Mouse (Mus musculus) forebrain, embryonic 13.5 days (tissue): ENCODE measurements around the gene Omt2b. TPM values are rescaled to one million over a fixed set of nuclear protein-coding genes. Genes with fewer than 3 reads are reported as not detected.
"Not testable (repeated sequence)": the region's sequence is repeated elsewhere in the genome, so short reads cannot be mapped to it uniquely, and the experiment has no call there.

ENCODE experiments used
- ATAC-seq: fragments of 200-750 bp; cut with Nextera tagmentation; 2 replicates; pipeline ENCODE4 v1.8.0; 2017
- H3K27ac ChIP-seq: fragments of 300-500 bp; sonication (generic); 2 replicates; pipeline ENCODE4 v1.5.1; 2015; ENCODE audit warnings: inconsistent platforms, mild to moderate bottlenecking, moderate library complexity
- H3K27me3 ChIP-seq: fragments of 300-500 bp; sonication (generic); 2 replicates; pipeline ENCODE4 v1.6.1; 2015; ENCODE audit warnings: mild to moderate bottlenecking, inconsistent platforms
- H3K36me3 ChIP-seq: fragments of 300-500 bp; sonication (generic); 2 replicates; pipeline ENCODE4 v1.6.1; 2015; ENCODE audit warnings: mild to moderate bottlenecking, inconsistent platforms; ENCODE audit not compliant: poor library complexity, severe bottlenecking
- H3K4me1 ChIP-seq: fragments of 300-500 bp; sonication (generic); 2 replicates; pipeline ENCODE4 v1.6.1; 2015; ENCODE audit warnings: inconsistent platforms
- H3K4me2 ChIP-seq: fragments of 300-500 bp; sonication (generic); 2 replicates; pipeline ENCODE4 v1.6.1; 2015; ENCODE audit warnings: inconsistent platforms, mild to moderate bottlenecking, moderate library complexity
- H3K4me3 ChIP-seq: fragments of 300-500 bp; sonication (generic); 2 replicates; pipeline ENCODE4 v1.5.1; 2015; ENCODE audit warnings: mild to moderate bottlenecking, inconsistent platforms
- H3K9ac ChIP-seq: fragments of 300-500 bp; sonication (generic); 2 replicates; pipeline ENCODE4 v1.6.1; 2015; ENCODE audit warnings: mild to moderate bottlenecking, inconsistent platforms
- H3K9me3 ChIP-seq: fragments of 300-500 bp; sonication (generic); replicated peaks from 2 replicates; pipeline ENCODE4 v1.6.1; 2016; ENCODE audit warnings: inconsistent platforms
- WGBS: fragments of 180-500 bp; shearing (Covaris S2); methylation state at CpG from one replicate; pipeline ENCODE4 v1.1.7; 2015; 5-methylcytosine and 5-hydroxymethylcytosine counted together
- polyA plus RNA-seq: library from polyadenylated mRNA; unstranded; fragments of >200 nt; fragmentation: Nextera tagmentation; extraction: Ambion mirVana; gene quantifications from 2 replicates; pipeline ENCODE4 v1.2.1, GENCODE M21; 2015

Gene Omt2b
- polyA plus RNA-seq = not detected in 2 replicates

- not testable (repeated sequence) for H3K4me1 ChIP-seq, H3K27me3 ChIP-seq, H3K27ac ChIP-seq, H3K9ac ChIP-seq, H3K4me3 ChIP-seq, H3K9me3 ChIP-seq, ATAC-seq, H3K36me3 ChIP-seq, H3K4me2 ChIP-seq
- WGBS = 79% methylated on average over 1 of the region's 1 CpGs
Observed at GRCm38 (mm10) chr9:78327289-78327688, at the start of gene Omt2b. Gene Omt2b, plus strand, starts transcription at chr9:78327589.

GRCm38 (mm10) chr9:78282002-78282711 is 45.2 kb upstream of the Omt2b start:
- H3K27me3 ChIP-seq, ATAC-seq, H3K4me2 ChIP-seq, H3K27ac ChIP-seq, H3K9ac ChIP-seq, H3K4me3 ChIP-seq, H3K4me1 ChIP-seq, H3K36me3 ChIP-seq, H3K9me3 ChIP-seq: not testable (repeated sequence)
- WGBS = 77% methylated on average over 4 of the region's 4 CpGs

- H3K36me3 ChIP-seq, ATAC-seq, H3K4me3 ChIP-seq, H3K4me1 ChIP-seq, H3K27me3 ChIP-seq, H3K9ac ChIP-seq, H3K27ac ChIP-seq, H3K4me2 ChIP-seq, H3K9me3 ChIP-seq: not testable (repeated sequence)
- WGBS = 67% methylated on average over 1 of the region's 1 CpGs
Observed at GRCm38 (mm10) chr9:78289063-78289462, 38.3 kb upstream of the Omt2b start.

- not testable (repeated sequence) for ATAC-seq, H3K9ac ChIP-seq, H3K4me1 ChIP-seq, H3K9me3 ChIP-seq, H3K27ac ChIP-seq, H3K4me2 ChIP-seq, H3K36me3 ChIP-seq, H3K4me3 ChIP-seq, H3K27me3 ChIP-seq
- WGBS = 88% methylated on average over 3 of the region's 3 CpGs
Observed at GRCm38 (mm10) chr9:78289723-78290122, 37.7 kb upstream of the Omt2b start, which contains the start of gene Gm10639. Gene Gm10639, plus strand, starts transcription at chr9:78289923.

- not testable (repeated sequence) for H3K36me3 ChIP-seq, H3K27ac ChIP-seq, H3K9me3 ChIP-seq, H3K9ac ChIP-seq, ATAC-seq, H3K4me2 ChIP-seq, H3K4me3 ChIP-seq, H3K4me1 ChIP-seq, H3K27me3 ChIP-seq
- WGBS = 92% methylated on average over 8 of the region's 8 CpGs
Observed at GRCm38 (mm10) chr9:78292462-78292861, 34.9 kb upstream of the Omt2b start.

DNA sequence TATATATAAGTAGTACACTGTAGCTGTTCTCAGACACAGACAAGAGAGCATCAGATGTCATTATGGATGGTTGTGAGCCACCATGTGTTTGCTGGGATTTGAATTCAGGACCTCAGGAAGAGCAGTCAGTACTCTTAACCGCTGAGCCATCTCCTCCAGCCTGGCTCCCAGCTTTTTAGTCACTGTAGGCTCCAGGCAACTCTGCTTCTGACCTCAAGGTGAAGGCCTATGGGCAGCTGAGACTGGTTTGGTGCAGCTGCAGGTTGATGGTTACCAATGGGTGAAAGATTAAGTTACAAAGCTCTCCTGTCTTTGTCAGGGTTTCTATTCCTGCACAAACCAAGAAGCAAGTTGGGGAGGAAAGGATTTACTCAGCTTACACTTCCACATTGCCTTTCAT is 33.7 kb upstream of the Omt2b start:
- WGBS = 63% methylated on average over 1 of the region's 1 CpGs
- not testable (repeated sequence) for H3K4me1 ChIP-seq, H3K4me3 ChIP-seq, H3K9ac ChIP-seq, H3K4me2 ChIP-seq, H3K27ac ChIP-seq, ATAC-seq, H3K36me3 ChIP-seq, H3K9me3 ChIP-seq, H3K27me3 ChIP-seq

GRCm38 (mm10) chr9:78294781-78295180 is 32.6 kb upstream of the Omt2b start:
- H3K36me3 ChIP-seq, H3K9ac ChIP-seq, H3K27ac ChIP-seq, H3K9me3 ChIP-seq, H3K27me3 ChIP-seq, H3K4me1 ChIP-seq, H3K4me3 ChIP-seq, H3K4me2 ChIP-seq, ATAC-seq: not testable (repeated sequence)
- 76% methylated on average over 7 of the region's 7 CpGs for WGBS

DNA sequence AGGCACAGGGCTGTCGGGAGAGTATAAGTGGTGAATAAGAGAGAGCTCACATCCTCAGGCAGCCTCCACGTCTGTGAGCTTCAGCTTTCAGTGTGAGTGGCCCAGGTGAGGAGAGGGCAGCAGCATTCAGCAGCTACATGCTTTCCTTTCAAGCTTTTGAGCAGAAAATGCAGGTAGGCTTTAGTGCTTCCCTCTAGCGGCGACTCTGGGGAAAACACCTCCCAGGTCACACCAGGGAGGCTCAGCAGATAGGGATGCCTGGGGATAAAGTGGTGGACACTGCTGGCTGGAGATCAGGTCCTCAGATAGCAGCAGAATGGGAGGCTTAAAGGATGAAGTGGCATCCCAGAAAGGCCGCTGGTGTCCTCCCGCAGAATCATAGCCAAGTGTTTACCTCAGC is 31.3 kb upstream of the Omt2b start:
- H3K4me1 ChIP-seq, H3K27me3 ChIP-seq, H3K9ac ChIP-seq, H3K9me3 ChIP-seq, H3K4me3 ChIP-seq, H3K27ac ChIP-seq, H3K36me3 ChIP-seq, H3K4me2 ChIP-seq: not testable (repeated sequence)
- 13% methylated on average over 6 of the region's 6 CpGs for WGBS
- peak; percentile 48; the same call in 1 of the 2 replicates for ATAC-seq

DNA sequence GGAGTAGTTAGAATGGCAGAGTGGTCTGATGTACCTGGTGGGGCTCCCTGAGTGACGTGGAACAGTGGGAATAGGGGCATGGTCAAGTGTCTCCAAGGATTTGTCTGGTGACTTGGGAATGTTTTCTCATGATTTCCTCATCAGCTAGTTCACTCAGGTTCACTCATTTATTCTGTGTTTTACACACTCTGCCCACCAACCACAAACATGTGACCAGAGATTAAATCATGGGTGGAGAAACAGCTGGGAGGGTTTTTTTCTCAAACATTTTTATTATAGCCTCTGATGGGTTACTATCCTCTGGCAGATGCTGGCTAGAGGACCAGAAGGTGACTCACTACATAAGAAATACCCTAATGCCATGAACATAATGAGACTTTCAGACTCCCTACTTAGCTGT is 29.2 kb upstream of the Omt2b start:
- Histone ChIP-seq H3K9ac (no peak overlapping the region), H3K4me3 (no peak overlapping the region), H3K27me3 (no peaks in the 10 kb centered on the region), H3K9me3 (no peaks in the 10 kb centered on the region), H3K27ac (no peak overlapping the region), H3K36me3 (no peaks in the 10 kb centered on the region), H3K4me2 (no peak overlapping the region), H3K4me1 (no peaks in the 10 kb centered on the region)
- ATAC-seq = no peak
- WGBS = 91% methylated on average over 1 of the region's 1 CpGs

GRCm38 (mm10) chr9:78299143-78299542 is 28.2 kb upstream of the Omt2b start:
- not testable (repeated sequence) for H3K27ac ChIP-seq, H3K9me3 ChIP-seq, H3K36me3 ChIP-seq, H3K4me1 ChIP-seq, H3K9ac ChIP-seq, H3K27me3 ChIP-seq, H3K4me3 ChIP-seq, ATAC-seq, H3K4me2 ChIP-seq
- WGBS = 78% methylated on average over 1 of the region's 1 CpGs

DNA sequence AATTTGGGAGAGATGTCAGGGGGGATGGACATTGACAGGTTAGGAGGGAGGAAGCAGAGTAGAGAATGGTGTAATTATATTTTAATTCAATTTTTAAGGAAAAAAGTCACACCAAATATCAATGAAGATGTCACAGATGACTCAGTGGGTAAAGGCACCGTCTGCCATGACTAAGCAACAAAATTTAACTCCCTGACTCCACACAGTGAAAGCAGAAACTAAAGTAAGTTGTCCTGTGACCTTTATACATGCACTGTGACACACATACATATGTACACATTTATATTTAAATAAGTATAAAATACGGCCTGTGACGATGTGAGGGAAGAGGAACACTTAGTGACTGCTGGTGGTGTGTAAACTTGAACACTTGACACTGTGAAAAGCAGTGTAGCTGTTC is 19.3 kb upstream of the Omt2b start:
- H3K4me3 ChIP-seq, ATAC-seq, H3K36me3 ChIP-seq, H3K9ac ChIP-seq, H3K27ac ChIP-seq, H3K27me3 ChIP-seq, H3K4me2 ChIP-seq, H3K4me1 ChIP-seq, H3K9me3 ChIP-seq: not testable (repeated sequence)
- WGBS = 85% methylated on average over 3 of the region's 3 CpGs

DNA sequence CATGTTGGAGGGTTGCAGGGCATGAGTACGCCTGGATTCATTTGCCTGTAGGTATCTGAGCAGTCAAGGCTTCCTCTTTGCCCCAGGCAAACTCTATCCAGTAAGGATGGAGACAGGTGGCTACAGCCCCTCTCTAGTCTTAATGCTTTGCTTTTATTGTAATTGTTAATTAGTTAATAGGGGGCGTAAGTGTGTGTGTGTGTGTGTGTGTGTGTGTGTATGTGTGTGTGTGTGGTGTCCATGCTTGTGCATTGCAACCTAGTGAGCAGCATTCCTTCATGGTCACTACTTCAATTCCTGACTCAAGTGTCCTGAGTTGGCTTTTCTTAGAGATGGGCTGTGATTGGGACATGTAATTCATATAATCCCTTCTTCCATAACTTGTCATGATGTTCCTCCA is 12.7 kb upstream of the Omt2b start, which contains the start of gene Omt2a:
Omt2a (minus strand) TSS at position 101 of the 400 bp plus-strand sequence.
- WGBS = 68% methylated on average over 2 of the region's 2 CpGs
- Histone ChIP-seq H3K36me3 (no peaks in the 10 kb centered on the region), H3K27me3 (no peaks in the 10 kb centered on the region), H3K4me2 (no peak within 1 kb of the TSS), H3K4me1 (no peaks in the 10 kb centered on the region), H3K4me3 (no peak within 1 kb of the TSS), H3K9me3 (no peaks in the 10 kb centered on the region), H3K27ac (no peak within 1 kb of the TSS), H3K9ac (no peak within 1 kb of the TSS)
- no peak for ATAC-seq

GRCm38 (mm10) chr9:78319499-78319898 is 7.9 kb upstream of the Omt2b start:
- WGBS = 38% methylated on average over 1 of the region's 1 CpGs
- H3K9ac ChIP-seq = no peak overlapping the region
- H3K4me1 ChIP-seq = no peaks in the 10 kb centered on the region
- H3K27me3 ChIP-seq = no peaks in the 10 kb centered on the region
- H3K36me3 ChIP-seq = no peaks in the 10 kb centered on the region
- no peak overlapping the region for H3K4me2 ChIP-seq
- H3K4me3 ChIP-seq = no peak overlapping the region
- H3K27ac ChIP-seq = no peak overlapping the region
- H3K9me3 ChIP-seq = no peaks in the 10 kb centered on the region
- ATAC-seq = no peak
